Mouse (Mus musculus) MEL (cell line): ENCODE results near the gene Ssr1. TPM values are rescaled to one million over a fixed set of nuclear protein-coding genes. Genes with fewer than 3 reads are reported as not detected.

Experiments used
- DNase-seq: peaks from one replicate; pipeline ENCODE4 v3.0.0; 2011; ENCODE audit warnings: low read depth, low spot score
- H3K27ac ChIP-seq: 2 replicates; pipeline ENCODE4 v1.5.1; 2012; ENCODE audit warnings: low read depth, mild to moderate bottlenecking, control low read depth, low read length, moderate library complexity; ENCODE audit not compliant: control insufficient read depth
- H3K27me3 ChIP-seq, 2 experiments: fragments of 150-350 bp in 1 of 2; sonication (generic) in 1 of 2; 2 replicates each; pipeline ENCODE4 v1.6.1; 2012; ENCODE audit warnings: low read length in 2 of 2, mild to moderate bottlenecking in 2 of 2, improper control_type of control experiment in 1 of 2, moderate library complexity in 1 of 2; ENCODE audit not compliant: insufficient read depth in 2 of 2, control insufficient read depth in 1 of 2
- H3K36me3 ChIP-seq, 2 experiments: 2 replicates each; pipeline ENCODE4 v1.6.1; 2012 to 2014; ENCODE audit warnings: low read length in 2 of 2, improper control_type of control experiment in 1 of 2, inconsistent platforms in 1 of 2, mild to moderate bottlenecking in 1 of 2; ENCODE audit not compliant: insufficient read depth in 2 of 2, control insufficient read depth in 1 of 2
- H3K4me1 ChIP-seq, 2 experiments: fragments of 150-350 bp in 1 of 2; sonication (generic) in 1 of 2; 2 replicates each; pipeline ENCODE4 v1.6.1; 2012; ENCODE audit warnings: low read length in 2 of 2, improper control_type of control experiment in 1 of 2, mild to moderate bottlenecking in 1 of 2; ENCODE audit not compliant: insufficient read depth in 2 of 2, control insufficient read depth in 1 of 2
- H3K4me3 ChIP-seq, 2 experiments: fragments of 150-350 bp in 1 of 2; sonication (generic) in 1 of 2; 2 replicates each; pipeline ENCODE4 v1.5.1; 2012; ENCODE audit warnings: low read depth in 2 of 2, low read length in 2 of 2, mild to moderate bottlenecking in 2 of 2, moderate library complexity in 2 of 2, control low read depth in 1 of 2, improper control_type of control experiment in 1 of 2; ENCODE audit not compliant: control insufficient read depth in 1 of 2, insufficient read depth in 1 of 2
- H3K79me2 ChIP-seq: 2 replicates; pipeline ENCODE4 v1.6.1; 2012; ENCODE audit warnings: mild to moderate bottlenecking, low read length, moderate library complexity; ENCODE audit not compliant: control insufficient read depth, poor library complexity, insufficient read depth
- H3K9ac ChIP-seq: 2 replicates; pipeline ENCODE4 v1.6.1; 2012; ENCODE audit warnings: low read depth, mild to moderate bottlenecking, control low read depth, low read length, moderate library complexity; ENCODE audit not compliant: control insufficient read depth, poor library complexity, severe bottlenecking
- H3K9me3 ChIP-seq: fragments of 150-350 bp; sonication (generic); replicated peaks from 2 replicates; pipeline ENCODE4 v1.6.1; 2012; ENCODE audit warnings: mild to moderate bottlenecking, low read length, improper control_type of control experiment, moderate library complexity; ENCODE audit not compliant: insufficient read depth
- BHLHE40 ChIP-seq: IDR thresholded peaks from 2 replicates; pipeline ENCODE4 v1.6.1; 2012; ENCODE audit warnings: low read depth, mild to moderate bottlenecking, inconsistent platforms, low read length, improper control_type of control experiment, borderline replicate concordance
- CHD1 ChIP-seq: IDR thresholded peaks from 2 replicates; pipeline ENCODE4 v1.6.1; 2012; ENCODE audit warnings: low read depth, mild to moderate bottlenecking, inconsistent platforms, low read length, improper control_type of control experiment
- CTCF ChIP-seq, 3 experiments: IDR thresholded peaks in 2 of 3; conservative IDR thresholded peaks in 1 of 3; 2 replicates each; pipeline ENCODE4 v1.5.1; 2011 to 2012; ENCODE audit warnings: low read length in 3 of 3, low read depth in 2 of 3, mild to moderate bottlenecking in 2 of 3, improper control_type of control experiment in 1 of 3, inconsistent platforms in 1 of 3, mixed read lengths in 1 of 3, moderate library complexity in 1 of 3; ENCODE audit not compliant: control insufficient read depth in 1 of 3, insufficient read depth in 1 of 3, poor library complexity in 1 of 3, severe bottlenecking in 1 of 3
- ELF1 ChIP-seq: IDR thresholded peaks from 2 replicates; pipeline ENCODE4 v1.6.1; 2014; ENCODE audit warnings: low read depth, mild to moderate bottlenecking, inconsistent platforms, low read length, improper control_type of control experiment, moderate library complexity
- EP300 ChIP-seq, 2 experiments: IDR thresholded peaks; 2 replicates each; pipeline ENCODE4 v1.6.1; 2011; ENCODE audit warnings: improper control_type of control experiment in 2 of 2, low read length in 2 of 2, low read depth in 1 of 2, mild to moderate bottlenecking in 1 of 2
- GABPA ChIP-seq: IDR thresholded peaks from 2 replicates; pipeline ENCODE4 v1.6.1; 2012; ENCODE audit warnings: low read depth, mild to moderate bottlenecking, inconsistent platforms, low read length, improper control_type of control experiment, moderate library complexity
- JUND ChIP-seq: IDR thresholded peaks from 2 replicates; pipeline ENCODE4 v1.6.1; 2011; ENCODE audit warnings: low read depth, mild to moderate bottlenecking, improper control_type of control experiment, low read length
- MAFK ChIP-seq: IDR thresholded peaks from 2 replicates; pipeline ENCODE4 v1.6.1; 2011; ENCODE audit warnings: low read depth, mild to moderate bottlenecking, low read length, improper control_type of control experiment, borderline replicate concordance
- MAX ChIP-seq: IDR thresholded peaks from 2 replicates; pipeline ENCODE4 v1.6.1; 2011; ENCODE audit warnings: low read length, improper control_type of control experiment
- MYB ChIP-seq: IDR thresholded peaks from 2 replicates; pipeline ENCODE4 v1.6.1; 2011; ENCODE audit warnings: mild to moderate bottlenecking, low read depth, low read length, improper control_type of control experiment
- NRF1 ChIP-seq: IDR thresholded peaks from 2 replicates; pipeline ENCODE4 v1.6.1; 2014; ENCODE audit warnings: low read depth, mild to moderate bottlenecking, inconsistent platforms, low read length, improper control_type of control experiment, moderate library complexity; ENCODE audit not compliant: poor library complexity, insufficient read depth, severe bottlenecking
- POLR2A ChIP-seq, 2 experiments: IDR thresholded peaks; 2 replicates each; pipeline ENCODE4 v1.6.1; 2011 to 2012; ENCODE audit warnings: low read length in 2 of 2, mild to moderate bottlenecking in 2 of 2, control low read depth in 1 of 2, improper control_type of control experiment in 1 of 2, low read depth in 1 of 2, moderate library complexity in 1 of 2; ENCODE audit not compliant: control insufficient read depth in 1 of 2, insufficient read depth in 1 of 2, poor library complexity in 1 of 2
- POLR2AphosphoS5 ChIP-seq: IDR thresholded peaks from 2 replicates; pipeline ENCODE4 v1.6.1; 2012; ENCODE audit warnings: low read depth, borderline replicate concordance, mild to moderate bottlenecking, inconsistent platforms, low read length, moderate library complexity, mixed read lengths
- RAD21 ChIP-seq: IDR thresholded peaks from 2 replicates; pipeline ENCODE4 v1.6.1; 2011; ENCODE audit warnings: mild to moderate bottlenecking, low read depth, low read length, improper control_type of control experiment
- RCOR1 ChIP-seq: IDR thresholded peaks from 2 replicates; pipeline ENCODE4 v1.6.1; 2012; ENCODE audit warnings: low read depth, mild to moderate bottlenecking, inconsistent platforms, low read length, improper control_type of control experiment
- USF1 ChIP-seq: IDR thresholded peaks from 2 replicates; pipeline ENCODE4 v1.6.1; 2014; ENCODE audit warnings: low read depth, mild to moderate bottlenecking, inconsistent platforms, low read length, improper control_type of control experiment, moderate library complexity
- ZMIZ1 ChIP-seq: IDR thresholded peaks from 2 replicates; pipeline ENCODE4 v1.6.1; 2012; ENCODE audit warnings: low read depth, mild to moderate bottlenecking, inconsistent platforms, low read length, improper control_type of control experiment, moderate library complexity
- ZNF384 ChIP-seq: IDR thresholded peaks from 2 replicates; pipeline ENCODE4 v1.6.1; 2012; ENCODE audit warnings: low read depth, mild to moderate bottlenecking, inconsistent platforms, low read length, improper control_type of control experiment
- polyA plus RNA-seq, 2 experiments: library from polyadenylated mRNA; stranded (reverse) in 1 of 2; unstranded in 1 of 2; fragments of >175 nt in 1 of 2; fragments of >200 nt in 1 of 2; gene quantifications; 2 replicates each; pipeline versions ENCODE4 v1.2.1 to v1.2.4; 2012; ENCODE audit warnings: low replicate concordance in 2 of 2, low read depth in 1 of 2; ENCODE audit not compliant: insufficient read length in 2 of 2, insufficient read depth in 1 of 2, missing spikeins in 1 of 2
- total RNA-seq: library from RNA; depleted of rRNA; stranded (reverse); fragments of 300-350 nt; gene quantifications from 2 replicates; pipeline ENCODE4 v1.2.3, GENCODE M21; 2012

Gene Ssr1
- total and polyA plus RNA-seq, 3 experiments, result 30.9 to 104 (median 77.2) TPM

GRCm38 (mm10) chr13:37929532-37929931 is 64.5 kb downstream of the Ssr1 start:
- H3K27ac ChIP-seq, result no peak overlapping the region
- no peak for DNase-seq
- H3K9ac ChIP-seq, result no peak overlapping the region
- H3K4me3 ChIP-seq, result no peak overlapping the region
- H3K9me3 ChIP-seq, result no peaks in the 10 kb centered on the region
- TF ChIP-seq ZMIZ1 (no peak), CHD1 (no peak), POLR2AphosphoS5 (no peak), ZNF384 (no peak)
- no peaks in the 10 kb centered on the region for H3K4me1 ChIP-seq
- no peaks in the 10 kb centered on the region for H3K27me3 ChIP-seq
- peaks cover 0 to 22% of the 10 kb centered on the region in 2 experiments; a peak in 2 of 4 replicates for H3K36me3 ChIP-seq
- no peaks in the 10 kb centered on the region for H3K79me2 ChIP-seq

- H3K4me1 ChIP-seq, result no peaks in the 10 kb centered on the region
- no peak overlapping the region for H3K4me3 ChIP-seq
- H3K27ac ChIP-seq, result no peak overlapping the region
- no peaks in the 10 kb centered on the region for H3K79me2 ChIP-seq
- no peak overlapping the region for H3K9ac ChIP-seq
- peaks cover 0 to 30% of the 10 kb centered on the region in 2 experiments; a peak in 2 of 4 replicates for H3K36me3 ChIP-seq
- no peak for TF ChIP-seq CTCF (IDR thresholded peaks at IDR 0.05 in 2 of 3, conservative IDR thresholded peaks at IDR 0.05 in 1 of 3; ENCODE audit: control insufficient read depth in 1 of 3, insufficient read depth in 1 of 3, low read depth in 2 of 3, low read length in 3 of 3, poor library complexity in 1 of 3, severe bottlenecking in 1 of 3)
- TF ChIP-seq RCOR1, result no peak
- no peak for TF ChIP-seq ZNF384
- TF ChIP-seq NRF1, result no peak
- no peak for TF ChIP-seq JUND
- no peak for TF ChIP-seq RAD21
- TF ChIP-seq POLR2A (IDR thresholded peaks at IDR 0.05; ENCODE audit: control insufficient read depth in 1 of 2, insufficient read depth in 1 of 2, low read depth in 1 of 2, low read length in 2 of 2, poor library complexity in 1 of 2), result no peak
- TF ChIP-seq GABPA, result no peak
- no peak for TF ChIP-seq MAX
- no peak for TF ChIP-seq BHLHE40
- no peak for TF ChIP-seq ZMIZ1
- no peak for TF ChIP-seq EP300 (IDR thresholded peaks at IDR 0.05; ENCODE audit: low read depth in 1 of 2, low read length in 2 of 2)
- no peak for TF ChIP-seq MYB
- no peak for TF ChIP-seq USF1
- no peak for TF ChIP-seq MAFK
- TF ChIP-seq ELF1, result no peak
- TF ChIP-seq, all 39 proteins: peak for 0
- H3K9me3 ChIP-seq, result no peaks in the 10 kb centered on the region
- no peaks in the 10 kb centered on the region for H3K27me3 ChIP-seq
- no peak for DNase-seq
These were observed 67.6 kb downstream of the Ssr1 start for GRCm38 (mm10) chr13:37926394-37926793.
